Mouse (Mus musculus): Measurements from ENCODE around the gene Cd302. TPM values are rescaled to one million over a fixed set of nuclear protein-coding genes. Genes with fewer than 3 reads are reported as not detected.

Cd302 gene
- total RNA-seq, 2 experiments from 2014 or later, result 0.98 to 6.9 TPM

DNA sequence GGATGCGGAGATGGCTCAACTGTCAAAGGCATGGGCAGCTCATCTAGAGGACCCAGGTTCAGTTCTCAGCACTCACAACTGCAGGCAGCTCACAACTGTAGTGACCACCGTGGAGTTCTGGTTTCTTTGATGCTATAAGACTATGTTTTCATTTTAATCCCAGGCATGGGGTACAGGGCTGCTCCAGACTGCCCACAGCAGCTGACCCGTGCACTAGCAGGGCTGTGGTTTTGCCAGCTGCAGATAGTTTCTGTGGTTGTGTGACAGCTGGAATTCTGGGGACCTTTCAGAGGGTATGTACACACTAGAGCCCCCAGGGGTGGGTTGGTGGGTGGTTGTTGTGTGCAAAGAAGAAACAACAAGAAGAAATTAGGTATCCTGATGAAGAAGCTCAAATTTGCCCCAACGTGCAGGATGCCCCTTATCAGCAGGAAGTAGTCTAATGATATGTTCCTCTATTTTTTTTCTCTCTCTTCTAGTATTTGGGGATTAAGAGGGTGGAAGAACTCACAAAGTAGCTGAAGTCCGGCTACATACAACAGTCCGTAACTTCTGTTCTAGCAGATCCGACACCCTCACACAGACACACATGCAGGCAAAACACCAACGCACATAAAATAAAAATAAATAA is 81.3 kb downstream of the Cd302 start:
- ATAC-seq (replicated peaks; ENCODE audit: poor library complexity, severe bottlenecking), result 0 out of 2 replicates have a peak, but pooled peaks have one; percentile 21

Other genes with a start within 250 kb of the Cd302 start
- 74.9 and 115 TPM in 2 replicates for gene Baz2b, start 74.6 kb downstream of the Cd302 start, total RNA-seq (2014; fragmentation: Nextera tagmentation)
- 76.0 and 80.2 TPM in 2 replicates for gene Baz2b, start 74.6 kb downstream of the Cd302 start, total RNA-seq (2017)
- gene March7, start 74.6 kb downstream of the Cd302 start, total RNA-seq (2014; fragmentation: Nextera tagmentation), result 53.4 and 54.1 TPM in 2 replicates
- gene March7, start 74.6 kb downstream of the Cd302 start, total RNA-seq (2017), result 71.9 and 82.6 TPM in 2 replicates
- gene Ly75, start 98.8 kb upstream of the Cd302 start, total RNA-seq (2014; fragmentation: Nextera tagmentation), result 1.1 and 1.8 TPM in 2 replicates
- gene Ly75, start 98.8 kb upstream of the Cd302 start, total RNA-seq (2017), result 3.0 and 4.8 TPM in 2 replicates

Measured in granulocyte monocyte progenitor cell, adult 5-6 weeks (primary cell).